Mouse (Mus musculus) testis, postnatal 14 days (tissue): ENCODE measurements around the gene Zc3h10.
A peak's percentile ranks its signal among the peaks of the same experiment; 100 is the strongest.
"Not testable (repeated sequence)": the region's sequence is repeated elsewhere in the genome, so short reads cannot be mapped to it uniquely, and the experiment has no call there.

Experiments
- DNase-seq: peaks from one replicate; pipeline ENCODE4 v3.0.0; 2021; ENCODE audit warnings: low spot score

Zc3h10 gene

GRCm38 (mm10) chr10:128524111-128524731, 23.4 kb downstream of the Zc3h10 start:
- DNase-seq: no peak

DNA sequence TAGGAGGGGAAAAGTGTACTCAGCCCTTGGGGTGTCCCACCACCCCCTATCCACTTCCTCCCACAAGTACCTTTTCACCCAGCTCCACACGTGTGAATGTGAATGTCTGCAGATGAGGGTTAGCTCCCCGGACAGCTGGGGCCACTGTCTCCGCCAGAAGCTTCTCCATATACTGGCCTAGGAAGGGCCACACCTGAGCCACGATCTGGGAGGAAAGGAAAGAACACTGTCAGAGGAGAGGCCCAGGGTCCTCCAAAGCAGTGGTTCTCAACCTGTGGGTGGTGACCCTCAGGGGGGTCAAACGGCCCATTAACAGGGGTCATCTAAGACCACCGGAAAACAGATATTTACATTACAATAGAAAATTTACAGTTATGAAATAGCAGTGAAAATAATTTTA, 25.2 kb downstream of the Zc3h10 start:
- no peak for DNase-seq

- DNase-seq: no peak
Measured at GRCm38 (mm10) chr10:128520591-128520990, 27.0 kb downstream of the Zc3h10 start.

GRCm38 (mm10) chr10:128518833-128519232, 28.7 kb downstream of the Zc3h10 start:
- no peak for DNase-seq

DNA sequence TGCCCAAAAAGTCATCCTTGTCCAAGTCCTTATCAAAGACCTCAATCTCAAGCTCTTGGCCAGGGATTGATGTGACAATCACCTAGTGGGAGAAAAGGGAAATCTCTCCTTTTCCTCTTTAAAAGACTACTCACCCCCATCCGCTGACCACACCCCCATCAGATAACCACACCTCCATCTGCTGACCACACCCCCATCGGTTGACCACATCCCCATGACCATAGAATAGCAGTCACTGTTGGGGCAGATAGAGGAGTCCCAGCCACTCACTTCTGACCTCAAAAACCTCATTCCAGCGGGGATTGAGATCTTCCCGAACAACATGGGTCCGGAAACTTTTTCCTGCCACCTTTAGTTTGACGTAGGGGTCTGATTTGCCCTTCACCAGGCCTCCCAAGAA, 30.9 kb downstream of the Zc3h10 start:
- DNase-seq: no peak

DNA sequence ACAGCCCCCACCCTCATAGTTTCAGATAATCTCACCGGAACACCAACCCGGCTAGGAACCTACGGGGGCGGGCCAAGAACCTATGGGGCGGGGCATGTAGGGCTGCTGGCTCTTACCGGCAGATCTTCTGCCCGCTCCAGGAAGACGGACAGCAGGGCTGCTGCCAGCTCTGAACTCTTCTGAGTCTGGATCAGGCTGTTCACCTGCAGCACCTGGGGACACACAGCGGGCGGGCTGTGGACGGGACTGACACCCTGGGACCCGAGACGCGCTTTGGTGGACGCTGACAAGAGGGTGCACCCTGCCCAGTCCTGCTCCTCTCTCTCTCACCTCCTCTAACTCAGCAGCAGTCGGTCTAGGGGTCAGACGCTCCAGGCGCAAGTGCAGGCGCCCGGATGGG, 31.5 kb downstream of the Zc3h10 start:
- DNase-seq: no peak

DNA sequence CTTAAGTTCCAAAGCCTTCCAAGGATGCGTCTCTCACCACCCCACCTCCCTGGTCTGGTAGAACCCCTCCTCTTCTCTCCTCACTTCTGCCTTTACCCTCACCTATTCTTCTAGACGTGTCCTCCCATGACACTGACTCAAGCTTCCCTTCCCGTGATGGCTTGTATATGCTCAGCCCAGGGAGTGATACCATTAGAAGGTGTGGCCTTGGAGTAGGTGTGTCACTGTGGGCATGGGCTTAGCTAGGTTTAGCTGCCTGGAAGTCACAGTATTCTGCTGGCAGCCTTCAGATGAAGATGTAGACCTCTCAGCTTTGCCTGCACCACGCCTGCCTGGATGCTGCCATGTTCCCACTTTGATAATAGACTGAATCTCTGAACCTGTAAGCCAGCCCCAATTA, 32.5 kb downstream of the Zc3h10 start:
- no peak for DNase-seq

DNA sequence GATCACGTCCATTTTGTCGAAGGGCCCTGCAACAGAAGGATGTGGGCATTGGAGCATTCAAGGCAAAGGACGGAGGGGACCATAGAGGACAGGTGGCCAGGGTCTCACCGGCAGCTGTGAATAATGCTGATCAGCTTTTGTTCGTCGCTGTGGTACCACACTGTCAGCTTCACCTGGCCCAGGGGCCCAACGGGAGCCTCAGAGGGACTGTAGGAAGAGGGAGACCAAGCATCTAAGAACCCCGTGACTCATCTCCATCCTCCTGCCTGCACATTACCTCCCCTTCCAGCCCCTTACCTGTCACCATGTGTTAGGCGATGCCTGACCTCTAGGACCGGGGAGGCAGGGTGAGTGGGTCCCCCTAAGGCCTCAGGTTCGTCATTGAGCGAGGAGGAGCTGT, 35.8 kb downstream of the Zc3h10 start:
- no peak for DNase-seq

DNA sequence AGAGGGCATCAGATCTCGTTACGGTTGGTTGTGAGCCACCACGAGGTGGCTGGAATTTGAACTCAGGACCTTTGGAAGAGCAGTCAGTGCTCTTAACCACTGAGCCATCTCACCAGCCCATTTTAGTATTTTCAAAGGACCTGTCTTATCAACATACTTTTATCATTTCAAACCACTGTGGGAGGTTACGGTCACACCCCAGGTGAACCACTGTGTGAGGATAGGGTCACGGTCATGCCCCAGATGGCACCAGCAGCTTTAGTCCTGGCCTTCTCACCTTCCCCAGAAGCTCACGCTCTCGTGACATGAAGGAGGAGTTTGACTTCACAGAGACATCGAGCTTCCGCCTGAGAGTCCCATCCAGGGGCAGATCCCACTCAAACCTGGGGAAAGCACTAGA, 36.4 kb downstream of the Zc3h10 start:
- no peak for DNase-seq

DNA sequence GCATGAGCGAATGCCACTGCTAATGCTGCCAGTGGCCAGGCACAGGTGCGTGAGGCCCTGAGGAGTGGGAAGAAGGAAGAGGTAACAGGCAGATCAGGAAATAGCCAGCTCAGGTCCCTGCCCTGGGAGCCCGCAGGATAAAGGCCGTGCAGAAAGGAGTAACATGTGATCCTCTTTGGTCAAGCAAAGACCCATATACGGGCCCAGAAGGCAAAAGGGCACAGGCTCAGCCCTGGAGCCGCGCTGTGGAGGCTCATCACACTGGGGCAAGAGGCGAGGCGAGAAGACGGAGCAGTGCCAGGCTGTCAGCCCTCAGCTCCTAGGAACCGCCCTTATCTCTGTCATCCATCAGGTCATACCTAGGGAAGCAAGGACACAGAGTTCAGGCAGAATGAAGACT, 37.3 kb downstream of the Zc3h10 start:
- no peak for DNase-seq

GRCm38 (mm10) chr10:128509831-128510230, 37.7 kb downstream of the Zc3h10 start:
- DNase-seq: no peak

GRCm38 (mm10) chr10:128509203-128509602, 38.4 kb downstream of the Zc3h10 start:
- DNase-seq: no peak

- no peak for DNase-seq
Measured at GRCm38 (mm10) chr10:128508260-128508659, 39.3 kb downstream of the Zc3h10 start.

- DNase-seq: no peak
Measured at GRCm38 (mm10) chr10:128505974-128506373, 41.6 kb downstream of the Zc3h10 start.

GRCm38 (mm10) chr10:128505371-128505667, 42.3 kb downstream of the Zc3h10 start:
- DNase-seq: not testable (repeated sequence)

DNA sequence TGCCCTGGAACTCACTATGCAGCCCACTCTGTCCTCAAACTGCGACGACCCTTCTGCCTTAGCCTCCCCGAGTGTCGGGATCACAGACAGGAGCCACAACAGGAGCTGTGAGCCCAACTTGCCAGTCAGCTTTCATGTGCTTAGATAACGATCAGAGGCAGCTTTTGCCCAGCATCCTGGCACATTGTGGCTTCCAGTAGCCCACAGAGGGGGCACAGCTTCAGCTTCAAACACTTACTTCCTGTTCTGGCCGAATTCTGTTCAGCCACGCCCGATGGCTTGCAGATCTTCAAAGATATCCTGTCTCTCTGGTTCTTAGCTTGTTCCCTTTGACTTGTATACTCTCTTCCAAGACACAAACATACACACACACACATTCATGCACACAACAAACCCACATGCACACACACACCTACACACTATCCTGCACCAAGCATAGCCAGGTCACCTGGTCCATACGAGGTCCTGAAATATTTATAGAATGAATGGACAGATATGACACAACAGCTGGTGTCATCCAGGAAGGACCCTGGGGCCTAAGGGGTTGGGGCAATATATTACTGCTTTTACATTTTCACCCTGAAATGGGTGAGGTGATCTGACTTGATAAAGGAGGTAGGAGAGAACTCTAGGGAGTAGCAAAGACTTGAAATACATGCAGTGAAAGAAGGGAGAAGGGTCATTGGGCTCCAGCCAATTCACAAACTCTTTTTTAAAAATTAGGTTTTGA, 42.8 kb downstream of the Zc3h10 start:
- no peak for DNase-seq

DNA sequence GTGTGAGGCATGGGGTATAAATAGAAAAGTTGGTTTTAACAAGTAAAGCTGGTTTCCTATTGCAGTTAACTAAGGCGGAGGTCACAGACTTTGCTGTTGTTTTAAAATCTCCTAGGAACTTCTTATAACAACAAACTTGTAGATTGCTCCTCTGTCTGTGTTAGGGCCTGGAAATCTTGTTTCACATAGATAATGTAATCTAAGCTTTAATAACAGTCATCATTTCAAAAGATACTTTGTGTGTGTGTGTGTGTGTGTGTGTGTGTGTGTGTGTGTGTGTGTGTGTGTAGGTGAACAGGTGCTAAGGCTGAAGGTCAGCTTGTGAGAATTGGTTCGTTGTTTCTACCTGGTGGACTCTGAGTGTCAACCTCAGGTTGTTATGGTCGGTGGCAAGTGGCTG, 43.6 kb downstream of the Zc3h10 start:
- no peak for DNase-seq

- DNase-seq: no peak
Measured at GRCm38 (mm10) chr10:128503532-128503931, 44.0 kb downstream of the Zc3h10 start.

GRCm38 (mm10) chr10:128502341-128502740, 45.2 kb downstream of the Zc3h10 start:
- no peak for DNase-seq

DNA sequence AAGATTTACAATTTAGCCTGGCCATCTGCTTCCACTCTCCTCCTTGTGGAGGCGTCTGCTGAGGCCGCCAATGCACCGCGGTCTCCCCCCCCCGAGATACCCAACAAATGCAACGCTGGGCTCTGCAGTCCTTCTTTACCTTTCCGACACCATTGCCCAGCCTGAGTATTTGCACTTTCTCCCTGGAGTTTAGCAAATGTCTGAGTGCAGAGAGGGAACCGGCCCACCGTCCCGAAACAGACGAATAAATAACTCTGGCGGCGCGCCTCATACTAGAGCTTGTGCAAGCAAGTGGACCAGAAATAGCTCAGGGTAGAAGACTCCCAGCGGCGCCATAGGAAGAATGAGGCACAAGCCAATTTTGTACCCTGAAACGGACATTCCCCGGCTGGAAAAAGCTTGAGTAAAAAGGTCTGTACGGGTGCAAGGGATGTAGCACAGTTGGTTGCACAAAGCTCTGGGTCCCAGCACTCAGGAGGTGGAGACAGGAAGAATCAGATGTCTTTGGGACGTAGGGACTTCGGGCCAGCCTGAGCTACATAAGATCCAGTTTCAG, 48.4 kb downstream of the Zc3h10 start:
- DNase-seq: no peak

GRCm38 (mm10) chr10:128498590-128498989, 49.0 kb downstream of the Zc3h10 start, which contains the start of gene Myl6b:
Gene Myl6b (minus strand): TSS chr10:128498685.
- DNase-seq: peak; percentile 95

GRCm38 (mm10) chr10:128497134-128497737, 50.3 kb downstream of the Zc3h10 start:
- DNase-seq: no peak

DNA sequence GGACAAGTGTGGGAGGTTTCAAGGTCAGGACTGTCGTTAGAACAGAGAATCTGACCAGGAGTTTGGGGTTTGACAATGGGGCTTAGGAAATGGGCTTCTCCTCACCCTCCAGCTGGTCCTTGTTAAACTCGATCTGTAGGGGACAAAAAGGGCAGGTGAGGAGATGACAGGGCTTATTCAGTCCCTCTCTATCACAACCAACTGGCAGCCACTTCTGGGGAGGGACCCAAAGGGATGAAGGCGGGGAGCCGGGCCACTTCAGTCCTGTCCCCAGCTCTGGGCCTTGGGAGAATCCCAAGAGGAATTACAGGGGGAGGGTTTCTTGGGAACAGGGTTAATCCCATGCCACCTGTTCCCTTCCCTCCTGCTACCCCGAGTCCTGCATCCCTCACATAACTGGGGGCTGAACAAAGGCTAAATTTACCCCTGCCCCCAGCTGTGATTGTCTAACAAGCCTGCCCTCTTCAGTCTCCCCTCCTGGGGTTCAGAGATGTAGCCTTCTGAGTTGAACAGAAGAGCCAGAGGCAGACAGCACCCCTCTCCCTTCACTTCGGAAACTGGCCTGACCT, 51.0 kb downstream of the Zc3h10 start:
- no peak for DNase-seq
